In the genomic region with DNA sequence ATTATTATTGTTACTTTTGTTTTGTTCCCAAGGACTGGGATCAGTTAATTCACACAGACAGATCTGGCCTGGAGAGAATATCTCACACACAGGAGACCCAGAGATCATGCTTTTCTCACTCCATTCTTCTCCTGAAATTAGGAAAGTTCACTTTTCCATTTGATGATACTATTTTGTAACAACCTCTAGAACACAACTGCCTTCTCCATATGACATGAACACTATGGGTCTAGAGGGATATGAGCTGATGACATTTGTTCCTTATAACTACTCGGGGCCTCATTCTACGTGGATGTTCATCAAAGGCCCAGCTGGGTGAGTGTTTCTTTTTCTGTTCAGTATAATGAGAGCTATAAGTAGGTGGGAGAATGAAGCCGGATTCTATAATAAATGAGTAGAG, we compare ENCODE assay signal across 43 mouse cellular contexts. TPM values are rescaled to one million over a fixed set of nuclear protein-coding genes. Genes with fewer than 3 reads are reported as not detected.
"Had no signal": no experiment of that assay in that cellular context is flagged by ENCODE, and none has a peak within 500 bp of the region (broad histone marks: within the 10 kb centered on the region; RNA-seq: fewer than 3 reads in every experiment).

A gene (plus strand): TSS at position 301 of the 400 bp plus-strand sequence.

- H3K36me3 ChIP-seq: heart, embryonic 12.5 days; heart, embryonic 13.5 days; heart, embryonic 15.5 days; hindbrain, embryonic 10.5 days; hindbrain, embryonic 12.5 days; hindbrain, embryonic 13.5 days; hindbrain, embryonic 15.5 days; intestine, embryonic 15.5 days; kidney, embryonic 15.5 days had no signal

- H3K27ac ChIP-seq: heart, embryonic 13.5 days; heart, embryonic 15.5 days; hindbrain, embryonic 10.5 days; hindbrain, embryonic 12.5 days; hindbrain, embryonic 13.5 days; hindbrain, embryonic 14.5 days; hindbrain, embryonic 15.5 days; hindbrain, postnatal 0 days; intestine, embryonic 15.5 days; kidney, embryonic 15.5 days; kidney, postnatal 0 days; layer of hippocampus, adult 2 months; left cerebral cortex, adult 2 months had no signal

- DNase-seq: heart, postnatal 10 days; heart, postnatal 14 days; heart, postnatal 36 days; heart, postnatal 4 days; kidney, adult 11 months; kidney, adult 18-20 months; kidney, adult 2 months; kidney, adult 8-10 months; kidney, adult 9 months; kidney, postnatal 10 days; kidney, postnatal 14 days; kidney, postnatal 25 days; kidney, postnatal 36 days; kidney, postnatal 4 days; layer of hippocampus, adult 9-11 months; layer of hippocampus, postnatal 36 days had no signal

- H3K4me1 ChIP-seq: heart, embryonic 12.5 days; heart, embryonic 13.5 days; heart, embryonic 15.5 days; hindbrain, embryonic 10.5 days; hindbrain, embryonic 12.5 days; hindbrain, embryonic 13.5 days; hindbrain, embryonic 15.5 days; intestine, embryonic 15.5 days; kidney, embryonic 15.5 days had no signal

- H3K9me3 ChIP-seq: heart, embryonic 12.5 days; heart, embryonic 13.5 days; heart, embryonic 15.5 days; hindbrain, embryonic 10.5 days; hindbrain, embryonic 12.5 days; hindbrain, embryonic 13.5 days; hindbrain, embryonic 15.5 days; intestine, embryonic 15.5 days; kidney, embryonic 15.5 days had no signal

- H3K4me3 ChIP-seq: heart, embryonic 12.5 days; heart, embryonic 13.5 days; heart, embryonic 15.5 days; hindbrain, embryonic 10.5 days; hindbrain, embryonic 12.5 days; hindbrain, embryonic 13.5 days; hindbrain, embryonic 15.5 days; intestine, embryonic 15.5 days; kidney, embryonic 15.5 days; layer of hippocampus, adult 2 months; left cerebral cortex, adult 2 months had no signal

- H3K27me3 ChIP-seq: heart, embryonic 12.5 days; heart, embryonic 13.5 days; heart, embryonic 15.5 days; hindbrain, embryonic 12.5 days; hindbrain, embryonic 13.5 days; hindbrain, embryonic 15.5 days; intestine, embryonic 15.5 days; kidney, embryonic 15.5 days had no signal

RNA-seq across cellular contexts. Expression of the gene that starts here (rescaled TPM):
- polyA plus RNA-seq: heart, embryonic 11.5 days; heart, embryonic 12.5 days; heart, embryonic 13.5 days; heart, embryonic 14.5 days; heart, embryonic 15.5 days; heart, embryonic 16.5 days; heart, postnatal 0 days; hindbrain, embryonic 10.5 days; hindbrain, embryonic 11.5 days; hindbrain, embryonic 12.5 days; hindbrain, embryonic 13.5 days; hindbrain, embryonic 14.5 days; hindbrain, embryonic 15.5 days; hindbrain, embryonic 16.5 days; hindbrain, postnatal 0 days; inflammation-experienced regulatory T-cells, adult 6 months; intestine, embryonic 14.5 days; intestine, embryonic 15.5 days; intestine, embryonic 16.5 days; intestine, postnatal 0 days; kidney, adult 2 months; kidney, embryonic 14.5 days; kidney, embryonic 15.5 days; kidney, embryonic 16.5 days; kidney, postnatal 0 days; large intestine, adult 2 months had no signal
